In genomic region chr9:47460241-47460640, GRCm38 (mm10) we compare ENCODE assay signal across 22 mouse cellular contexts.
DNase-seq lines count a peak whose midpoint lies in the region; ATAC-seq and TF ChIP-seq lines count a peak whose summit lies in the region.
"Had no signal": no experiment of that assay in that cellular context is flagged by ENCODE, and none has a peak within 500 bp of the region (broad histone marks: within the 10 kb centered on the region; RNA-seq: fewer than 3 reads in every experiment).

No protein-coding gene starts in this region.

- TF ChIP-seq CTCF in brain, embryonic 14.5 days (IDR thresholded peaks at IDR 0.05; ENCODE audit: borderline replicate concordance, extremely low read depth, insufficient read depth, insufficient read length) = no peak

- DNase-seq in cerebellum, adult 11-12 months = peak; percentile 31
- DNase-seq in cerebellum, postnatal 10 days = no peak
- peak; percentile 37 for DNase-seq in forebrain, embryonic 11.5 days (ENCODE audit: low spot score)
- DNase-seq in forebrain, embryonic 10.5 days (ENCODE audit: extremely low spot score, low spot score) = no peak
- DNase-seq in heart, adult 11 months = peak; percentile 91
- DNase-seq in heart, adult 18-20 months = no peak
- DNase-seq in brain, embryonic 14.5 days (ENCODE audit: low read depth) = peak; percentile 36
- DNase-seq: adrenal gland, adult 8-10 months; adrenal gland, postnatal 14 days; adrenal gland, postnatal 36 days; B cell, adult 2 months; embryo, embryonic 11 days had no signal

- H3K4me2 ChIP-seq in forebrain, embryonic 11.5 days (ENCODE audit: low read depth, low read length, severe bottlenecking) = no peak overlapping the region
- H3K4me2 ChIP-seq: embryonic facial prominence, embryonic 13.5 days; embryonic facial prominence, embryonic 15.5 days; forebrain, embryonic 13.5 days had no signal

- H3K27me3 ChIP-seq in forebrain, embryonic 11.5 days (ENCODE audit: control insufficient read depth, insufficient read depth, low read length) = no peaks in the 10 kb centered on the region; the same call in 1 of the 2 replicates
- peaks cover 21% of the 10 kb centered on the region for H3K27me3 ChIP-seq in forebrain, embryonic 10.5 days (ENCODE audit: poor library complexity, severe bottlenecking)
- H3K27me3 ChIP-seq: CH12.LX; embryonic facial prominence, embryonic 13.5 days; embryonic facial prominence, embryonic 15.5 days; forebrain, embryonic 13.5 days; Patski had no signal

- TF ChIP-seq POLR2A in brain, embryonic 14.5 days (IDR thresholded peaks at IDR 0.05; ENCODE audit: borderline replicate concordance, extremely low read depth, insufficient read depth, insufficient read length, poor library complexity, severe bottlenecking) = no peak

- H3K4me3 ChIP-seq in forebrain, embryonic 11.5 days (ENCODE audit: low read depth, low read length) = no peak overlapping the region
- H3K4me3 ChIP-seq in forebrain, embryonic 10.5 days = no peak overlapping the region
- H3K4me3 ChIP-seq: embryonic facial prominence, embryonic 13.5 days; embryonic facial prominence, embryonic 15.5 days; erythroblast, embryonic 14.5 days; forebrain, embryonic 13.5 days had no signal

- no peaks in the 10 kb centered on the region for H3K9me3 ChIP-seq in forebrain, embryonic 11.5 days (ENCODE audit: control insufficient read depth, low read length)
- H3K9me3 ChIP-seq in forebrain, embryonic 10.5 days = no peaks in the 10 kb centered on the region
- H3K9me3 ChIP-seq: embryonic facial prominence, embryonic 15.5 days had no signal

- H3K4me1 ChIP-seq in forebrain, embryonic 11.5 days (replicated peaks; ENCODE audit: control insufficient read depth, insufficient read depth, low read length) = no peaks in the 10 kb centered on the region
- peaks cover 12% of the 10 kb centered on the region for H3K4me1 ChIP-seq in forebrain, embryonic 10.5 days

- WGBS in forebrain, embryonic 11.5 days = 84% methylated on average over 15 of the region's 15 CpGs
- 85% methylated on average over 15 of the region's 15 CpGs for WGBS in forebrain, embryonic 10.5 days

- no peak overlapping the region for H3K27ac ChIP-seq in forebrain, embryonic 11.5 days (ENCODE audit: low read depth, low read length)
- H3K27ac ChIP-seq in forebrain, embryonic 10.5 days = no peak overlapping the region
- H3K27ac ChIP-seq: embryonic facial prominence, embryonic 13.5 days; embryonic facial prominence, embryonic 15.5 days; forebrain, embryonic 13.5 days had no signal

- H3K9ac ChIP-seq in forebrain, embryonic 11.5 days (ENCODE audit: low read length) = no peak overlapping the region
- H3K9ac ChIP-seq: embryonic facial prominence, embryonic 13.5 days; embryonic facial prominence, embryonic 15.5 days; forebrain, embryonic 13.5 days had no signal

- no peak for ATAC-seq in forebrain, embryonic 11.5 days (replicated peaks; ENCODE audit: low FRiP score)
- ATAC-seq: activated CD4-positive, CD25-positive, alpha-beta regulatory T cell, adult 4 months; CD4-positive, CD25-positive, alpha-beta regulatory T cell, adult 4 months; forebrain, embryonic 13.5 days; forebrain, embryonic 16.5 days; Patski had no signal

- no peaks in the 10 kb centered on the region for H3K36me3 ChIP-seq in forebrain, embryonic 11.5 days (ENCODE audit: control insufficient read depth, insufficient read depth, low read length)
- no peaks in the 10 kb centered on the region for H3K36me3 ChIP-seq in forebrain, embryonic 10.5 days (replicated peaks)
- H3K36me3 ChIP-seq: embryonic facial prominence, embryonic 13.5 days; embryonic facial prominence, embryonic 15.5 days; G1E had no signal

Comparison
In these comparisons a context has a peak if more than half of its experiments do, and no peak if none do; other contexts are left out.
1. DNase-seq: peak in cerebellum, adult 11-12 months (single experiment), forebrain, embryonic 11.5 days (single experiment), heart, adult 11 months (single experiment) and brain, embryonic 14.5 days (single experiment); none in cerebellum, postnatal 10 days (0 of 2), forebrain, embryonic 10.5 days (single experiment) and heart, adult 18-20 months (0 of 2).